10 mouse cellular contexts compared by ENCODE assay signal in the genomic region with DNA sequence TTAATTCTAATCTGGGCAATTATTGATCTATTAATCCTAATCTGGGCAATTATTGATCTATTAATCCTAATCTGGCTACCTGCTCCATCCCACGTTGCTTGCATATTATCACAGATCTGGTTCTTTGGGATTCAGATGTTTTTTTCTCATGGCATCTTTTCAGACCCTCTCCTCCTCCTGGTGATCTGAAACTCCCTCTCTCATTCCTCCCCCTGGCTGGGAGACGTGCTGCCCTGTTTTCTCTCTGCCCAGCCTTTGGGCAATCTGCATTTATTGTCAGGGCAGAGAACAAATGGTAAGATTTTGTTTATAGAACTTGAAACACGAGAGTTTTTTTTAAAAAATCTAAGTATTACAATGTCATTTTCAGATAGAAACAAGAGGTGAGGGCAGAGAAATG. TPM values are rescaled to one million over a fixed set of nuclear protein-coding genes. Genes with fewer than 3 reads are reported as not detected.
DNase-seq lines count a peak whose midpoint lies in the region; ATAC-seq lines count a peak whose summit lies in the region.
"Had no signal": no experiment of that assay in that cellular context is flagged by ENCODE, and none has a peak within 500 bp of the region (broad histone marks: within the 10 kb centered on the region; RNA-seq: fewer than 3 reads in every experiment).

No protein-coding gene starts in this region.

- WGBS in heart, embryonic 15.5 days = 72% methylated on average over 3 of the region's 3 CpGs
- WGBS in heart, embryonic 11.5 days (ENCODE audit: insufficient replicate concordance) = 59% methylated on average over 3 of the region's 3 CpGs
- WGBS in embryonic facial prominence, embryonic 13.5 days = 68% methylated on average over 3 of the region's 3 CpGs
- WGBS in intestine, embryonic 15.5 days = 65% methylated on average over 3 of the region's 3 CpGs
- 74% methylated on average over 3 of the region's 3 CpGs for WGBS in neural tube, embryonic 12.5 days

- no peak overlapping the region for H3K9ac ChIP-seq in heart, embryonic 15.5 days
- no peak overlapping the region for H3K9ac ChIP-seq in heart, embryonic 11.5 days (ENCODE audit: low read depth, low read length)
- 0 out of 2 replicates have a peak overlapping the region, but pooled peaks have one; percentile 79 for H3K9ac ChIP-seq in embryonic facial prominence, embryonic 13.5 days
- no peak overlapping the region for H3K9ac ChIP-seq in intestine, embryonic 15.5 days
- no peak overlapping the region for H3K9ac ChIP-seq in neural tube, embryonic 12.5 days

- DNase-seq in adrenal gland, adult 8-10 months = no peak
- DNase-seq in left cerebral cortex, adult 9 months (ENCODE audit: low spot score in 2 of 2) = no peak
- no peak for DNase-seq in kidney, adult 8-10 months
- DNase-seq: kidney, adult 9 months had no signal

- no peaks in the 10 kb centered on the region for H3K36me3 ChIP-seq in heart, embryonic 15.5 days
- H3K36me3 ChIP-seq in heart, embryonic 11.5 days (ENCODE audit: control insufficient read depth, insufficient read depth, low read length) = no peaks in the 10 kb centered on the region
- H3K36me3 ChIP-seq in embryonic facial prominence, embryonic 13.5 days = no peaks in the 10 kb centered on the region
- H3K36me3 ChIP-seq in intestine, embryonic 15.5 days = no peaks in the 10 kb centered on the region
- no peaks in the 10 kb centered on the region for H3K36me3 ChIP-seq in neural tube, embryonic 12.5 days

- peak overlapping the region; percentile 65; the same call in 1 of the 2 replicates for H3K4me2 ChIP-seq in heart, embryonic 15.5 days
- no peak overlapping the region for H3K4me2 ChIP-seq in heart, embryonic 11.5 days
- H3K4me2 ChIP-seq in embryonic facial prominence, embryonic 13.5 days = peak overlapping the region; percentile 67
- H3K4me2 ChIP-seq in intestine, embryonic 15.5 days (replicated peaks) = peak overlapping the region; percentile 69
- H3K4me2 ChIP-seq in neural tube, embryonic 12.5 days (replicated peaks) = peak overlapping the region; percentile 66

- no peak overlapping the region for H3K27ac ChIP-seq in heart, embryonic 15.5 days
- no peak overlapping the region for H3K27ac ChIP-seq in heart, embryonic 11.5 days (ENCODE audit: low read depth, low read length)
- no peak overlapping the region for H3K27ac ChIP-seq in embryonic facial prominence, embryonic 13.5 days
- H3K27ac ChIP-seq in intestine, embryonic 15.5 days = no peak overlapping the region
- H3K27ac ChIP-seq in neural tube, embryonic 12.5 days = no peak overlapping the region

- H3K4me3 ChIP-seq in heart, embryonic 15.5 days = no peak overlapping the region
- no peak overlapping the region for H3K4me3 ChIP-seq in heart, embryonic 11.5 days (ENCODE audit: low read depth, low read length)
- peak overlapping the region; percentile 49; the same call in 1 of the 2 replicates for H3K4me3 ChIP-seq in embryonic facial prominence, embryonic 13.5 days
- no peak overlapping the region; the same call in 1 of the 2 replicates for H3K4me3 ChIP-seq in intestine, embryonic 15.5 days (replicated peaks)
- no peak overlapping the region for H3K4me3 ChIP-seq in neural tube, embryonic 12.5 days

- no peaks in the 10 kb centered on the region for H3K9me3 ChIP-seq in heart, embryonic 15.5 days (replicated peaks)
- H3K9me3 ChIP-seq in heart, embryonic 11.5 days (replicated peaks; ENCODE audit: control insufficient read depth, low read length) = no peaks in the 10 kb centered on the region
- H3K9me3 ChIP-seq in embryonic facial prominence, embryonic 13.5 days = no peaks in the 10 kb centered on the region
- no peaks in the 10 kb centered on the region for H3K9me3 ChIP-seq in intestine, embryonic 15.5 days
- no peaks in the 10 kb centered on the region for H3K9me3 ChIP-seq in neural tube, embryonic 12.5 days

- no peak for ATAC-seq in heart, embryonic 15.5 days (replicated peaks; ENCODE audit: insufficient number of reproducible peaks, insufficient read depth, low FRiP score, low read depth)
- ATAC-seq in heart, embryonic 11.5 days (replicated peaks; ENCODE audit: insufficient number of reproducible peaks, low FRiP score, low TSS enrichment) = no peak
- no peak for ATAC-seq in embryonic facial prominence, embryonic 13.5 days (ENCODE audit: insufficient number of reproducible peaks, insufficient read depth, low FRiP score, low TSS enrichment, low read depth)
- ATAC-seq in intestine, embryonic 15.5 days = no peak
- ATAC-seq in neural tube, embryonic 12.5 days (ENCODE audit: low FRiP score, low read depth) = no peak
- ATAC-seq: CD4-positive, CD25-positive, alpha-beta regulatory T cell, adult 4 months had no signal

- H3K4me1 ChIP-seq in heart, embryonic 15.5 days (replicated peaks) = peaks cover 17% of the 10 kb centered on the region
- H3K4me1 ChIP-seq in heart, embryonic 11.5 days (ENCODE audit: control insufficient read depth, insufficient read depth, low read length) = peaks cover 8% of the 10 kb centered on the region
- peaks cover 21% of the 10 kb centered on the region for H3K4me1 ChIP-seq in embryonic facial prominence, embryonic 13.5 days
- peaks cover 9% of the 10 kb centered on the region for H3K4me1 ChIP-seq in intestine, embryonic 15.5 days (replicated peaks)
- H3K4me1 ChIP-seq in neural tube, embryonic 12.5 days = peaks cover 14% of the 10 kb centered on the region

- peaks cover 13% of the 10 kb centered on the region; the same call in 1 of the 2 replicates for H3K27me3 ChIP-seq in heart, embryonic 15.5 days
- H3K27me3 ChIP-seq in heart, embryonic 11.5 days (ENCODE audit: control insufficient read depth, insufficient read depth, low read length) = peaks cover 2% of the 10 kb centered on the region; the same call in 1 of the 2 replicates
- H3K27me3 ChIP-seq in embryonic facial prominence, embryonic 13.5 days = no peaks in the 10 kb centered on the region
- no peaks in the 10 kb centered on the region for H3K27me3 ChIP-seq in intestine, embryonic 15.5 days (replicated peaks)
- no peaks in the 10 kb centered on the region for H3K27me3 ChIP-seq in neural tube, embryonic 12.5 days (replicated peaks)

RNA-seq across cellular contexts. Expression of a gene that starts 1.3 kb away (rescaled TPM):
- 2.0 and 2.9 TPM in 2 replicates for polyA plus RNA-seq in heart, embryonic 15.5 days (2015; fragmentation: Nextera tagmentation; extraction: Ambion mirVana)
- 1.7 and 3.1 TPM in 2 replicates for polyA plus RNA-seq in heart, embryonic 11.5 days (2014; fragmentation: Nextera tagmentation; extraction: Ambion mirVana)
- 5.3 TPM in 2 replicates for polyA plus RNA-seq in embryonic facial prominence, embryonic 13.5 days (2015; fragmentation: Nextera tagmentation; extraction: Ambion mirVana)
- 2.8 and 3.3 TPM in 2 replicates for polyA plus RNA-seq in intestine, embryonic 15.5 days (2015; fragmentation: Nextera tagmentation; extraction: Ambion mirVana)
- polyA plus RNA-seq in neural tube, embryonic 12.5 days (2016; fragmentation: Nextera tagmentation; extraction: Ambion mirVana) = 7.0 and 7.8 TPM in 2 replicates
- 1 to 10 TPM; 2.0 to 4.9 (median 2.9) TPM for total RNA-seq in adrenal gland, adult 8-10 months (2022)

RNA-seq across cellular contexts. Expression of a gene that starts 13.4 kb away (rescaled TPM):
- polyA plus RNA-seq in heart, embryonic 15.5 days (2015; fragmentation: Nextera tagmentation; extraction: Ambion mirVana) = 3.7 and 4.5 TPM in 2 replicates
- 3.0 and 3.6 TPM in 2 replicates for polyA plus RNA-seq in heart, embryonic 11.5 days (2014; fragmentation: Nextera tagmentation; extraction: Ambion mirVana)
- polyA plus RNA-seq in embryonic facial prominence, embryonic 13.5 days (2015; fragmentation: Nextera tagmentation; extraction: Ambion mirVana) = 9.3 and 13.0 TPM in 2 replicates
- polyA plus RNA-seq in intestine, embryonic 15.5 days (2015; fragmentation: Nextera tagmentation; extraction: Ambion mirVana) = 5.6 and 5.8 TPM in 2 replicates
- 21.1 and 22.2 TPM in 2 replicates for polyA plus RNA-seq in neural tube, embryonic 12.5 days (2016; fragmentation: Nextera tagmentation; extraction: Ambion mirVana)
- total RNA-seq in adrenal gland, adult 8-10 months (2022) = 10 to 100 TPM; 28.7 to 36.3 (median 34.4) TPM

RNA-seq across cellular contexts. Expression of a gene that starts 34.1 kb away (rescaled TPM):
- 0.58 TPM in 1 of 2 replicates, not detected in the other for polyA plus RNA-seq in heart, embryonic 15.5 days (2015; fragmentation: Nextera tagmentation; extraction: Ambion mirVana)
- polyA plus RNA-seq in heart, embryonic 11.5 days (2014; fragmentation: Nextera tagmentation; extraction: Ambion mirVana) = not detected in 2 replicates
- 1.1 TPM in 2 replicates for polyA plus RNA-seq in embryonic facial prominence, embryonic 13.5 days (2015; fragmentation: Nextera tagmentation; extraction: Ambion mirVana)
- 2.3 and 2.5 TPM in 2 replicates for polyA plus RNA-seq in intestine, embryonic 15.5 days (2015; fragmentation: Nextera tagmentation; extraction: Ambion mirVana)
- 25.1 and 26.2 TPM in 2 replicates for polyA plus RNA-seq in neural tube, embryonic 12.5 days (2016; fragmentation: Nextera tagmentation; extraction: Ambion mirVana)
- not detected for total RNA-seq in adrenal gland, adult 8-10 months (2022)
- polyA plus RNA-seq: CD4-positive, CD25-positive, alpha-beta regulatory T cell, adult 4 months had no signal

RNA-seq across cellular contexts. Expression of a gene that starts 43.4 kb away (rescaled TPM):
- 15.4 and 21.9 TPM in 2 replicates for polyA plus RNA-seq in heart, embryonic 15.5 days (2015; fragmentation: Nextera tagmentation; extraction: Ambion mirVana)
- 21.8 and 22.5 TPM in 2 replicates for polyA plus RNA-seq in heart, embryonic 11.5 days (2014; fragmentation: Nextera tagmentation; extraction: Ambion mirVana)
- polyA plus RNA-seq in embryonic facial prominence, embryonic 13.5 days (2015; fragmentation: Nextera tagmentation; extraction: Ambion mirVana) = 47.9 and 49.9 TPM in 2 replicates
- 24.3 and 25.0 TPM in 2 replicates for polyA plus RNA-seq in intestine, embryonic 15.5 days (2015; fragmentation: Nextera tagmentation; extraction: Ambion mirVana)
- 97.2 and 102 TPM in 2 replicates for polyA plus RNA-seq in neural tube, embryonic 12.5 days (2016; fragmentation: Nextera tagmentation; extraction: Ambion mirVana)
- total RNA-seq in adrenal gland, adult 8-10 months (2022) = 10 to 100 TPM; 15.6 to 25.6 (median 19.2) TPM
